Mouse (Mus musculus) neutrophil, adult 83 days (primary cell): ENCODE results near the gene Serpinb3c. TPM values are rescaled to one million over a fixed set of nuclear protein-coding genes. Genes with fewer than 3 reads are reported as not detected.

Experiments
- total RNA-seq, 2 experiments: library from RNA; stranded (reverse); gene quantifications; one replicate each; pipeline ENCODE4 v1.2.4; 2023

The Serpinb3c gene
- not detected for total RNA-seq

DNA sequence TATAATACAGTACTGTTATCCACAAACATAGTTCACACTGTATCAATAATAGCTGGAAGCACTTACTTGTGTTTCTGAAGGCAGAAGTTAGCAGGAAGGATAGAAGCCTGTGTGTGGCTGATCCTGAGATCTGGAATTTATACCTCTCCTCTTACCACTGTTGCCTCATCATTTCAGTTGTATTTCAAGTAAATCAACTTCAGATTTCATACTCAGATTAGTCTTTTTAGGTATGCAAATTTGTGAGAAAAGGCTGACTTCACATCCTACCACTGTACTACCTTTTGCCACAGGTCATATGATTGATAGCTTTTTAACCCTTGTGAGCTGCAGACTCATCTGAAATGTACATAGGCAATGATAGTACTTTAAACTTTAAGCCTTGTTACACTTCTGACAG lies at the start of gene Serpinb3c, which contains the start of gene Serpinb3b:
Serpinb3c (minus strand) TSS at position 111 of the 400 bp plus-strand sequence.
Serpinb3b (minus strand) TSS at position 101 of the 400 bp plus-strand sequence.

Other genes starting within 250 kb of the Serpinb3c start
- not detected for gene Serpinb3a, start 226.1 kb downstream of the Serpinb3c start, total RNA-seq
- gene Serpinb3d, start 194.9 kb downstream of the Serpinb3c start, total RNA-seq: not detected
- gene Serpinb3b, start within 50 bp of the Serpinb3c start, total RNA-seq: not detected
- not detected for gene Serpinb11, start 82.8 kb upstream of the Serpinb3c start, total RNA-seq
- gene Serpinb7, start 121.3 kb upstream of the Serpinb3c start, total RNA-seq: not detected
- 10 to 100 TPM in 1 of 2 experiments, 1 to 10 TPM in 1; 7.3 to 18.5 TPM for gene Serpinb2, start 233.1 kb upstream of the Serpinb3c start, total RNA-seq